Mouse (Mus musculus): ENCODE data around the gene Olfr414. TPM values are rescaled to one million over a fixed set of nuclear protein-coding genes. Genes with fewer than 3 reads are reported as not detected.

Gene Olfr414
- total and polyA plus RNA-seq, 2 experiments, result not detected

DNA sequence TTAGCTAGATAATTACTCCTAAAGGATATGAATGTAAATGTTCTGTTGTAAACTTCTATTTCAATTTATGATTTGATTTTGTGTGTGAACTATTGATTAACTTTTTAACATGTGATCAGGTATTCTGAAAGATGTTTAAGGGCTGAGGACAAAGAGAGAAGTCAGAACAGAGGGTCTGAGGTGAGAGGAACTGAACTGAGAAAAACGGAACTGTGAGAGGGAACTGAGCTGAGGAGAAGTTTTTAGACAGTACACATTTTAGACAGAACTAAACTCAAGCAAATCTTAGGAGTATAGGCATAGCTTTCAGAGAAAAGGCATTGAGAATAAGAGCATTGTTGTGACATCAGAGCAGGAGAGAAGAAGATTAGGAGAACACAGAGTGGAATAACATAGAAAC is 10.3 kb downstream of the Olfr414 start:
- Histone ChIP-seq H3K36me3 (ENCODE audit: control insufficient read depth, insufficient read depth, low read length) (no peaks in the 10 kb centered on the region), H3K27ac (replicated peaks; ENCODE audit: insufficient read depth, low read depth, low read length) (no peak overlapping the region), H3K4me3 (ENCODE audit: insufficient read depth, low read depth, low read length) (no peak overlapping the region), H3K9ac (ENCODE audit: low read depth, low read length) (no peak overlapping the region), H3K27me3 (ENCODE audit: control insufficient read depth, insufficient read depth, low read length) (no peaks in the 10 kb centered on the region), H3K4me1 (ENCODE audit: control insufficient read depth, insufficient read depth, low read length) (no peaks in the 10 kb centered on the region), H3K79me2 (ENCODE audit: control insufficient read depth, insufficient read depth, low read length) (no peaks in the 10 kb centered on the region)
- 55% methylated on average over 1 of the region's 1 CpGs for WGBS
- TF ChIP-seq POLR2A (IDR thresholded peaks at IDR 0.05; ENCODE audit: extremely low read depth, insufficient read depth, low read length) (no peak), CTCF (IDR thresholded peaks at IDR 0.05; ENCODE audit: low read depth, low read length) (no peak)
- no peak for DNase-seq (ENCODE audit: extremely low read depth, low read depth, low spot score)

- Histone ChIP-seq H3K27ac (replicated peaks; ENCODE audit: insufficient read depth, low read depth, low read length) (no peak within 1 kb of the TSS), H3K79me2 (ENCODE audit: control insufficient read depth, insufficient read depth, low read length) (no peaks in the 10 kb centered on the region), H3K27me3 (ENCODE audit: control insufficient read depth, insufficient read depth, low read length) (no peaks in the 10 kb centered on the region), H3K4me1 (ENCODE audit: control insufficient read depth, insufficient read depth, low read length) (no peaks in the 10 kb centered on the region), H3K36me3 (ENCODE audit: control insufficient read depth, insufficient read depth, low read length) (no peaks in the 10 kb centered on the region), H3K4me3 (ENCODE audit: insufficient read depth, low read depth, low read length) (no peak within 1 kb of the TSS), H3K9ac (ENCODE audit: low read depth, low read length) (no peak within 1 kb of the TSS)
- DNase-seq (ENCODE audit: extremely low read depth, low read depth, low spot score), result no peak
- TF ChIP-seq CTCF (IDR thresholded peaks at IDR 0.05; ENCODE audit: low read depth, low read length) (no peak), POLR2A (IDR thresholded peaks at IDR 0.05; ENCODE audit: extremely low read depth, insufficient read depth, low read length) (no peak)
- 50% methylated on average over 1 of the region's 1 CpGs for WGBS
These were observed 17.9 kb downstream of the Olfr414 start, which contains the start of gene Olfr220 for GRCm38 (mm10) chr1:174441782-174442181. Olfr220 (plus strand) TSS chr1:174442082.

DNA sequence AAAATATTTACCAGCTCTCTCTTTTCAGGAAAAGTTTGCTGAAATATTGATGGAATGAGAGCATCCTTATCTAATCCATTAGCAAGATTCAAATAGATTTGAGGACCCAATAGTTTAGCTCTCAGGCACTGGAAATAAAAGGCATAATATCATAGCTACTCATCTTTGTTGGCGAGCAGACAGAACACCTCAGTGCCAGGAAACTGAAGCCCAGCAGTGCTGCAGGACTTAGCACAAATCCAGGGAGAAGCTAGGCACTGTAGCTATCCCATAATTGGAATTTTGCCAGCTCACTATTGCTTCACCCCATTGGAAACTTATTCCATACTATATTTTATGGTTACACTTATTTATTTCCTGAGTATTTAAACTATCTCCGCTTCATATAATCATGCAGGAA is 31.2 kb downstream of the Olfr414 start:
- Histone ChIP-seq H3K79me2 (ENCODE audit: control insufficient read depth, insufficient read depth, low read length) (no peaks in the 10 kb centered on the region), H3K9ac (ENCODE audit: low read depth, low read length) (no peak overlapping the region), H3K36me3 (ENCODE audit: control insufficient read depth, insufficient read depth, low read length) (no peaks in the 10 kb centered on the region), H3K4me1 (ENCODE audit: control insufficient read depth, insufficient read depth, low read length) (no peaks in the 10 kb centered on the region), H3K4me3 (ENCODE audit: insufficient read depth, low read depth, low read length) (no peak overlapping the region), H3K27ac (replicated peaks; ENCODE audit: insufficient read depth, low read depth, low read length) (no peak overlapping the region), H3K27me3 (ENCODE audit: control insufficient read depth, insufficient read depth, low read length) (no peaks in the 10 kb centered on the region)
- WGBS, result 87% methylated on average over 2 of the region's 2 CpGs
- TF ChIP-seq POLR2A (IDR thresholded peaks at IDR 0.05; ENCODE audit: extremely low read depth, insufficient read depth, low read length) (no peak), CTCF (IDR thresholded peaks at IDR 0.05; ENCODE audit: low read depth, low read length) (no peak)
- no peak for DNase-seq (ENCODE audit: extremely low read depth, low read depth, low spot score)

DNA sequence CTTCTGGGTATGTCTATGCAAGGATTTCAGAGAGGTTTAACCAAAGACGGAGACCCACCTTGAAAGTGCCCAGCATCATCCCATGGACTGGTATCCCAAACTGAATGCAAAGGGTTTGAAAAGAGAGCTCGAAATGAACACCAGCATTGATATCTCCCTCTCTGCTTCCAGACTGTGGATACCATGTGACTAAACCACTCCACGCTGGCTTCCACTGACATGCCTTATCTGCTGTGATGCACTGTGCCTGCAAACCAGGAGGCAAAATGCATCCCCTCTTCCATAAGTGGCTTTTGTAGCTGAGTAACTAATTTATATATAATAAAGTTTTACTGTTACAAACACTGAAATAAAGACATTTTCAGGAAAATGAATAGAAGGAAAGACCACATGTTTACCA is 41.5 kb downstream of the Olfr414 start:
- no peak overlapping the region for H3K4me3 ChIP-seq (ENCODE audit: insufficient read depth, low read depth, low read length)
- H3K4me1 ChIP-seq (ENCODE audit: control insufficient read depth, insufficient read depth, low read length), result no peaks in the 10 kb centered on the region
- TF ChIP-seq POLR2A (IDR thresholded peaks at IDR 0.05; ENCODE audit: extremely low read depth, insufficient read depth, low read length) (no peak), CTCF (IDR thresholded peaks at IDR 0.05; ENCODE audit: low read depth, low read length) (no peak)
- H3K9ac ChIP-seq (ENCODE audit: low read depth, low read length), result no peak overlapping the region
- DNase-seq (ENCODE audit: extremely low read depth, low read depth, low spot score), result no peak
- H3K36me3 ChIP-seq (ENCODE audit: control insufficient read depth, insufficient read depth, low read length), result no peaks in the 10 kb centered on the region
- no peaks in the 10 kb centered on the region for H3K27me3 ChIP-seq (ENCODE audit: control insufficient read depth, insufficient read depth, low read length)
- H3K79me2 ChIP-seq (ENCODE audit: control insufficient read depth, insufficient read depth, low read length), result no peaks in the 10 kb centered on the region
- 70% methylated on average over 3 of the region's 3 CpGs for WGBS
- H3K27ac ChIP-seq (replicated peaks; ENCODE audit: insufficient read depth, low read depth, low read length), result no peak overlapping the region

GRCm38 (mm10) chr1:174466240-174466639 is 42.4 kb downstream of the Olfr414 start:
- TF ChIP-seq CTCF (IDR thresholded peaks at IDR 0.05; ENCODE audit: low read depth, low read length) (peak; percentile 22), POLR2A (IDR thresholded peaks at IDR 0.05; ENCODE audit: extremely low read depth, insufficient read depth, low read length) (no peak)
- peak; percentile 33 for DNase-seq (ENCODE audit: extremely low read depth, low read depth, low spot score)
- no peak overlapping the region for H3K9ac ChIP-seq (ENCODE audit: low read depth, low read length)
- no peaks in the 10 kb centered on the region for H3K4me1 ChIP-seq (ENCODE audit: control insufficient read depth, insufficient read depth, low read length)
- H3K27ac ChIP-seq (replicated peaks; ENCODE audit: insufficient read depth, low read depth, low read length), result no peak overlapping the region
- H3K27me3 ChIP-seq (ENCODE audit: control insufficient read depth, insufficient read depth, low read length), result no peaks in the 10 kb centered on the region
- no peak overlapping the region for H3K4me3 ChIP-seq (ENCODE audit: insufficient read depth, low read depth, low read length)
- H3K79me2 ChIP-seq (ENCODE audit: control insufficient read depth, insufficient read depth, low read length), result no peaks in the 10 kb centered on the region
- 29% methylated on average over 2 of the region's 2 CpGs for WGBS
- no peaks in the 10 kb centered on the region for H3K36me3 ChIP-seq (ENCODE audit: control insufficient read depth, insufficient read depth, low read length)

- peak; percentile 58 for TF ChIP-seq CTCF (IDR thresholded peaks at IDR 0.05; ENCODE audit: low read depth, low read length)
- no peak for TF ChIP-seq POLR2A (IDR thresholded peaks at IDR 0.05; ENCODE audit: extremely low read depth, insufficient read depth, low read length)
- WGBS, result 2% methylated on average over 6 of the region's 6 CpGs
- Histone ChIP-seq H3K79me2 (ENCODE audit: control insufficient read depth, insufficient read depth, low read length) (no peaks in the 10 kb centered on the region), H3K4me1 (ENCODE audit: control insufficient read depth, insufficient read depth, low read length) (no peaks in the 10 kb centered on the region), H3K27ac (replicated peaks; ENCODE audit: insufficient read depth, low read depth, low read length) (no peak overlapping the region), H3K9ac (ENCODE audit: low read depth, low read length) (no peak overlapping the region), H3K4me3 (ENCODE audit: insufficient read depth, low read depth, low read length) (no peak overlapping the region), H3K27me3 (ENCODE audit: control insufficient read depth, insufficient read depth, low read length) (no peaks in the 10 kb centered on the region), H3K36me3 (ENCODE audit: control insufficient read depth, insufficient read depth, low read length) (no peaks in the 10 kb centered on the region)
- DNase-seq (ENCODE audit: extremely low read depth, low read depth, low spot score), result peak; percentile 36
These were observed 45.9 kb downstream of the Olfr414 start for GRCm38 (mm10) chr1:174469736-174470135.
